Mouse (Mus musculus): Measurements from ENCODE around the gene Nipbl. TPM values are rescaled to one million over a fixed set of nuclear protein-coding genes. Genes with fewer than 3 reads are reported as not detected.

Gene Nipbl
- 13.2 TPM for polyA plus RNA-seq (2015; fragmentation: Illumina TruSeq; extraction: RNeasy Lipid Tissue Mini Kit (QIAGEN cat#74804); ENCODE audit: low read depth, low replicate concordance)

DNA sequence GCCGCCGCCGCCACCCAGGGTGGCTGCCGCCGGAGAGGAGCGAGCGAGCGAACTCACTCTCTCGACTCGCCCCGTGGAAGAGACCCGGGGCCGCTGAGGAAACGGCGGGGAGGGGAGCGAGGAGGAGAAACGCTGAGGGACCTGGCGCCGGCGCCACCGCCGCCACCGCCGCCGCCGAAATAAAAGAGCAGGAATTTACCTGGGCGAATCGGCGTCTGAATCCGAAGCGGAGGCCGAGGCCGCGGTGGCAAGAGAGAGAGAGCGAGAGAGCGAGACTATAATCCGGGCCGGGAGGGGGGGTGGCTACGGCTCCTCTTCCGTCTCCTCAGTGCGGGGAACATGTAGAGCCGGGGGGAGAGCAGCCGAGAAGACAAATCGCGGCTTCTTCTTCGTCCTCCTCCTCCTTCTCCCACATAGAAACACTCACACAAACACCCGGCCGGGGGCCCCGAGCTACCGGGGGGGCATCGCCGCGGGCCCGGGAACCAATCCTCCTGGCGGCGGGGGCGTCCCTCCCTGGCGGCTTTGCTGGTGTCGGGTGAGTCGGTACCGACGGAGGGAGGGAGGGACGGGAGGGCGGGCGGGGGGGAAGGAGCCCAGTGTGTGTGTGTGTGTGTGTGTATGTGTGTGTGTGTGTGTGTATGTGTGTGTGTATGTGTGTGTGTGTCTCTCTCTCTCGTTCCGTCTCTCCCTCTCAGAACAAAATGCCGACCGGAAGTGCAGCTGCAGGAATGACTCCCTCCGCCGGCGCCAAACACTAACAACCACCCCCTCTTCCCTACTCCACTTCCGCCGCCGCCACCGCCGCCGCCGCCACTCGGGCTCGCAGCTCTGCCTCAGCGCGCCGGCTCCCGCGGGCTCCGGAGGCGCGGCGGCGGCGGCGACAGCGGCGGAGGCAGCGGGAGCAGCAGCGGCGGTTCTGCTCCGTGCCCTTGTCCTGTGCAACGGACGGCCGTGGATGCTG is at the start of gene Nipbl:
Nipbl (minus strand) TSS at position 538 of the 964 bp plus-strand sequence.

Other genes with a start within 250 kb of the Nipbl start
- gene Gm2310, start 75.5 kb upstream of the Nipbl start, polyA plus RNA-seq (2015; fragmentation: Illumina TruSeq; extraction: RNeasy Lipid Tissue Mini Kit (QIAGEN cat#74804); ENCODE audit: low read depth, low replicate concordance), result not detected